Mouse (Mus musculus): Measurements from ENCODE around the gene Tspo2. TPM values are rescaled to one million over a fixed set of nuclear protein-coding genes. Genes with fewer than 3 reads are reported as not detected.
A peak's percentile ranks its signal among the peaks of the same experiment; 100 is the strongest.
"Not testable (repeated sequence)": the region's sequence is repeated elsewhere in the genome, so short reads cannot be mapped to it uniquely, and the experiment has no call there.

Tspo2 gene
- 0.24 and 0.45 TPM in 2 replicates for polyA plus RNA-seq (2016; fragmentation: Nextera tagmentation; extraction: Ambion mirVana)

GRCm38 (mm10) chr17:48451353-48451675 lies at the start of gene Tspo2:
Tspo2 (minus strand) TSS chr17:48451522.
- no peak for DNase-seq (ENCODE audit: low spot score)
- Histone ChIP-seq H3K4me3 (no peak within 1 kb of the TSS), H3K36me3 (replicated peaks) (no peaks in the 10 kb centered on the region), H3K27me3 (replicated peaks; ENCODE audit: low read depth, poor library complexity, severe bottlenecking) (no peaks in the 10 kb centered on the region), H3K4me1 (peaks cover 18% of the 10 kb centered on the region; the same call in 1 of the 2 replicates), H3K9me3 (no peaks in the 10 kb centered on the region), H3K27ac (replicated peaks) (peak within 1 kb of the TSS; percentile 30; the same call in 1 of the 2 replicates)
- whole genome bisulfite sequencing, result 70% methylated on average over 7 of the region's 7 CpGs

GRCm38 (mm10) chr17:48500846-48501445 lies 49.6 kb upstream of the Tspo2 start:
- H3K36me3 ChIP-seq (replicated peaks), result no peaks in the 10 kb centered on the region
- H3K27me3 ChIP-seq (replicated peaks; ENCODE audit: low read depth, poor library complexity, severe bottlenecking), result no peaks in the 10 kb centered on the region
- 88% methylated on average over 7 of the region's 7 CpGs for WGBS
- H3K4me1 ChIP-seq, result peaks cover 15% of the 10 kb centered on the region
- H3K27ac ChIP-seq (replicated peaks), result no peak overlapping the region
- no peak overlapping the region for H3K4me3 ChIP-seq
- DNase-seq (ENCODE audit: low spot score), result no peak
- no peaks in the 10 kb centered on the region for H3K9me3 ChIP-seq

- WGBS, result 79% methylated on average over 3 of the region's 3 CpGs
- DNase-seq (ENCODE audit: low spot score), result no peak
- Histone ChIP-seq H3K9me3 (no peaks in the 10 kb centered on the region), H3K36me3 (replicated peaks) (no peaks in the 10 kb centered on the region), H3K4me1 (peaks cover 7% of the 10 kb centered on the region; the same call in 1 of the 2 replicates), H3K4me3 (no peak overlapping the region), H3K27me3 (replicated peaks; ENCODE audit: low read depth, poor library complexity, severe bottlenecking) (no peaks in the 10 kb centered on the region), H3K27ac (replicated peaks) (no peak overlapping the region)
These were observed 46.7 kb upstream of the Tspo2 start for GRCm38 (mm10) chr17:48497986-48498385.

- no peaks in the 10 kb centered on the region for H3K36me3 ChIP-seq (replicated peaks)
- DNase-seq (ENCODE audit: low spot score), result no peak
- H3K4me1 ChIP-seq, result peaks cover 7% of the 10 kb centered on the region; the same call in 1 of the 2 replicates
- H3K4me3 ChIP-seq, result no peak overlapping the region
- no peaks in the 10 kb centered on the region for H3K27me3 ChIP-seq (replicated peaks; ENCODE audit: low read depth, poor library complexity, severe bottlenecking)
- 76% methylated on average over 8 of the region's 8 CpGs for WGBS
- H3K27ac ChIP-seq (replicated peaks), result no peak overlapping the region
- H3K9me3 ChIP-seq, result no peaks in the 10 kb centered on the region
These were observed 42.7 kb upstream of the Tspo2 start for GRCm38 (mm10) chr17:48493986-48494385.

GRCm38 (mm10) chr17:48493582-48493981 lies 42.3 kb upstream of the Tspo2 start:
- Histone ChIP-seq H3K4me1 (peaks cover 7% of the 10 kb centered on the region; the same call in 1 of the 2 replicates), H3K27me3 (replicated peaks; ENCODE audit: low read depth, poor library complexity, severe bottlenecking) (no peaks in the 10 kb centered on the region), H3K9me3 (no peaks in the 10 kb centered on the region), H3K27ac (replicated peaks) (no peak overlapping the region), H3K36me3 (replicated peaks) (no peaks in the 10 kb centered on the region), H3K4me3 (no peak overlapping the region)
- DNase-seq (ENCODE audit: low spot score), result no peak
- 62% methylated on average over 7 of the region's 7 CpGs for WGBS

- Histone ChIP-seq H3K27me3 (replicated peaks; ENCODE audit: low read depth, poor library complexity, severe bottlenecking) (no peaks in the 10 kb centered on the region), H3K36me3 (replicated peaks) (no peaks in the 10 kb centered on the region), H3K9me3 (no peaks in the 10 kb centered on the region), H3K4me1 (peaks cover 7% of the 10 kb centered on the region; the same call in 1 of the 2 replicates), H3K27ac (replicated peaks) (no peak overlapping the region), H3K4me3 (no peak overlapping the region)
- DNase-seq (ENCODE audit: low spot score), result no peak
- WGBS, result 90% methylated on average over 8 of the region's 8 CpGs
These were observed 41.3 kb upstream of the Tspo2 start for GRCm38 (mm10) chr17:48492621-48493020.

DNA sequence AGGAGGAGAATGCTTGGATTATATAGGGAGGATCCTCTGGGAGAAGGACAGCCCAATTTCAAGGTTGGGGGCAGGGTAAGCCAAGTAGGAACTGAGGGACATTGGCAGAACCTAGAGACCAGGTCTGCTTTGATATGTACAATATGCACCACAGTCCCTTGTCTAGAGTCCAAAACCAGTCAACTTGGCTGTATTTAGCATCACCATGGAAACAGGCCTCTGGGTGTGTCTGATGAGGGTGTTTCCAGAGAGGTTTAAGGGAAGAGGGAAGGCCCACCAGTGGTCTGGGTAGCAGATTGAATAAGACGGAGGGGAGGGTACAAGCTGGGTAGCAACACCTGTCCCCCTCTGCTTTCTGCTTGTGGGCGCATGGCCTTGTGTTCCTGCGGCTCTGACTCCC lies 38.1 kb upstream of the Tspo2 start:
- H3K4me1 ChIP-seq, result peaks cover 7% of the 10 kb centered on the region; the same call in 1 of the 2 replicates
- no peak overlapping the region for H3K4me3 ChIP-seq
- H3K36me3 ChIP-seq (replicated peaks), result no peaks in the 10 kb centered on the region
- WGBS, result 92% methylated on average over 3 of the region's 3 CpGs
- H3K27me3 ChIP-seq (replicated peaks; ENCODE audit: low read depth, poor library complexity, severe bottlenecking), result no peaks in the 10 kb centered on the region
- DNase-seq (ENCODE audit: low spot score), result no peak
- H3K27ac ChIP-seq (replicated peaks), result no peak overlapping the region
- H3K9me3 ChIP-seq, result no peaks in the 10 kb centered on the region

DNA sequence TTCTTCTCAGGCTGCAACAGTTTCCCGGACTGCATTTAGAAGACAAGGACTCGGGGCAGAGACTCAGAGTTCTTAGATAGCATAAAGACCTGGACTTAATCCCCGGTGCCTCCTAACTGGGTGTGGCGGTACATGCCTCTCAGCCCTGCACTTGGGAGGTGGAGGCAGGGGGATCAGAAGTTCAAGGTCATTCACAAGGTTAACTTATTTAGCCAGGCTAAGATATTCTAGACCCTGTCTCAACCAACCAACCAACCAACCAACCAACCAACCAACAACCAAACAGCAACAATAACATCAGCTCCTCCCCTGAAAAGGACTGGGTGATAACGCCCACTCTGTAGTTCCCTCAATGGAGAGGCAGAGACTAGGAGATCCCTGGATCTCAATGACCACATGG lies 32.9 kb upstream of the Tspo2 start:
- Histone ChIP-seq H3K9me3 (no peaks in the 10 kb centered on the region), H3K27me3 (replicated peaks; ENCODE audit: low read depth, poor library complexity, severe bottlenecking) (no peaks in the 10 kb centered on the region), H3K4me1 (no peaks in the 10 kb centered on the region), H3K36me3 (replicated peaks) (no peaks in the 10 kb centered on the region), H3K4me3 (no peak overlapping the region), H3K27ac (replicated peaks) (no peak overlapping the region)
- no peak for DNase-seq (ENCODE audit: low spot score)
- WGBS, result 95% methylated on average over 5 of the region's 5 CpGs

- H3K4me1 ChIP-seq, result no peaks in the 10 kb centered on the region
- no peaks in the 10 kb centered on the region for H3K36me3 ChIP-seq (replicated peaks)
- no peaks in the 10 kb centered on the region for H3K27me3 ChIP-seq (replicated peaks; ENCODE audit: low read depth, poor library complexity, severe bottlenecking)
- no peak overlapping the region for H3K4me3 ChIP-seq
- H3K27ac ChIP-seq (replicated peaks), result no peak overlapping the region
- DNase-seq (ENCODE audit: low spot score), result no peak
- no peaks in the 10 kb centered on the region for H3K9me3 ChIP-seq
- WGBS, result 84% methylated on average over 5 of the region's 5 CpGs
These were observed 32.4 kb upstream of the Tspo2 start for GRCm38 (mm10) chr17:48483764-48484163.

DNA sequence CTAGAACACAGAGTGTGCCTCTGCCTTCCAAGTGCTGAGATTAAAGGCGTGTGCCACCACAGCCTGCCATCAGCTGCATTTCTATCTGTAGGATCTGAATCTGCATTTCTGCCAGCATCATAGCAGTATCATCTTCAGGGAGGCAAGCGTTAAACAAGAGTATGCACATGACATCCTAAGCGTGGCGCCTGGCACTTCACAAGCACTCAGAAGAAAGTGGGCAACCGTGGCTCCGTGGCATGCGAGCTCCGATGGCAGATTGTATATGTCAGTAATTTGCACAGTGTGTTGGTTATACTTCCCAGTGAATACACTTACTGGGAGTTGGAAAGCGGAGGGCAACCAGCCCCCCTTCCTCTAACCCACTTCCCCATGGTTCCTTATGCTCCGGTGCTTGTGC lies 28.6 kb upstream of the Tspo2 start:
- Histone ChIP-seq H3K27me3 (replicated peaks; ENCODE audit: low read depth, poor library complexity, severe bottlenecking) (no peaks in the 10 kb centered on the region), H3K27ac (replicated peaks) (no peak overlapping the region), H3K4me1 (no peaks in the 10 kb centered on the region), H3K9me3 (no peaks in the 10 kb centered on the region), H3K36me3 (replicated peaks) (no peaks in the 10 kb centered on the region), H3K4me3 (no peak overlapping the region)
- 88% methylated on average over 10 of the region's 10 CpGs for WGBS
- DNase-seq (ENCODE audit: low spot score), result no peak

GRCm38 (mm10) chr17:48475444-48475843 lies 24.1 kb upstream of the Tspo2 start:
- Histone ChIP-seq H3K27ac (replicated peaks) (no peak overlapping the region), H3K27me3 (replicated peaks; ENCODE audit: low read depth, poor library complexity, severe bottlenecking) (no peaks in the 10 kb centered on the region), H3K9me3 (no peaks in the 10 kb centered on the region), H3K4me1 (no peaks in the 10 kb centered on the region), H3K4me3 (no peak overlapping the region), H3K36me3 (replicated peaks) (no peaks in the 10 kb centered on the region)
- no peak for DNase-seq (ENCODE audit: low spot score)
- 82% methylated on average over 8 of the region's 8 CpGs for WGBS

GRCm38 (mm10) chr17:48474282-48474681 lies 23.0 kb upstream of the Tspo2 start:
- 87% methylated on average over 6 of the region's 6 CpGs for WGBS
- H3K4me3 ChIP-seq; DNase-seq (ENCODE audit: low spot score); H3K36me3 ChIP-seq (replicated peaks); H3K9me3 ChIP-seq; H3K4me1 ChIP-seq; H3K27me3 ChIP-seq (replicated peaks; ENCODE audit: low read depth, poor library complexity, severe bottlenecking); H3K27ac ChIP-seq (replicated peaks): not testable (repeated sequence)

GRCm38 (mm10) chr17:48467395-48468231 lies 16.3 kb upstream of the Tspo2 start:
- no peaks in the 10 kb centered on the region for H3K9me3 ChIP-seq
- H3K36me3 ChIP-seq (replicated peaks), result no peaks in the 10 kb centered on the region
- no peak overlapping the region; the same call in 1 of the 2 replicates for H3K27ac ChIP-seq (replicated peaks)
- WGBS, result 10% methylated on average over 22 of the region's 22 CpGs
- H3K27me3 ChIP-seq (replicated peaks; ENCODE audit: low read depth, poor library complexity, severe bottlenecking), result peaks cover 28% of the 10 kb centered on the region
- H3K4me1 ChIP-seq, result peaks cover 11% of the 10 kb centered on the region
- peak; percentile 88 for DNase-seq (ENCODE audit: low spot score)
- H3K4me3 ChIP-seq, result peak overlapping the region; percentile 34

Measured in embryonic facial prominence, embryonic 10.5 days (tissue).